Comparison of ENCODE assay signal across 8 mouse cellular contexts in the genomic region with DNA sequence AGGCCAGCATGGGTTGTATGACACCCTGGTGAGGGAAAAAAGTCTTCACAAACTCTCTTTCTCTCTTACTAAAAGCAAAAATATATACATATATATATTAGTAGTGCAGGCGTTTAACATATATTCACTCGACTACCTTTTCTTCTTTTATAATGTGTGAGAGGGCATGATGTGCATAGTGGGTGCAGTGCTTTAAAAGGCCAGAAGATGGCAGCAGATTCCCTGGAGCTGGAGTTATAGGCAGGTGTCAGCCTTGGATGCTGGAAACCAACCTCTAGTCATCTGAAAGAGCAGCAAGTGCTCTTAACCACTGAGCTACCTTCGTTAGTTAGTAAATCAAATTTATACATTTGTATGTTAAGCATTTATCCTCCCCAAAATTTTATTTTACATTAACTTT. TPM values are rescaled to one million over a fixed set of nuclear protein-coding genes. Genes with fewer than 3 reads are reported as not detected.
DNase-seq lines count a peak whose midpoint lies in the region; ATAC-seq and TF ChIP-seq lines count a peak whose summit lies in the region.

No protein-coding gene starts in this region.

- no peak overlapping the region for H3K4me3 ChIP-seq in gastrocnemius, adult 2 months

- DNase-seq in gastrocnemius, adult 2 months, result peak; percentile 54
- DNase-seq in gastrocnemius, postnatal 25 days, result no peak
- peak; percentile 32 to 34 for DNase-seq in right cerebral cortex, adult 2 months (ENCODE audit: low spot score in 2 of 2)
- DNase-seq in right cerebral cortex, postnatal 36 days (ENCODE audit: low spot score in 2 of 2), result no peak
- DNase-seq in cerebellum, adult 18-20 months, result peak; percentile 33 to 43
- peak; percentile 63 for DNase-seq in heart, postnatal 4 days
- peak; percentile 16 to 17 for DNase-seq in thymus, adult 18-20 months

- peak; percentile 85 for ATAC-seq in megakaryocyte, adult 5-6 weeks (ENCODE audit: poor library complexity, severe bottlenecking)

- intact Hi-C loops in gastrocnemius, adult 2 months (cut with DNase I), result loop anchor here (1.0 to 5.0 kb wide), 2 partner anchors 41 to 205 kb away; partner anchors contain the start of gene Fmc1

- no peak overlapping the region for H3K27ac ChIP-seq in gastrocnemius, adult 2 months

- TF ChIP-seq CTCF in gastrocnemius, adult 2 months (IDR thresholded peaks at IDR 0.05), result peak; percentile 85

RNA-seq across cellular contexts. Expression of gene Fmc1, which starts 40.8 kb away (rescaled TPM):
- total RNA-seq in gastrocnemius, adult 2 months (2021), result 100 to 1,000 TPM; 128 to 218 TPM
- total RNA-seq in gastrocnemius, postnatal 25 days (2021), result 100 to 1,000 TPM; 167 to 170 TPM
- total RNA-seq in heart, postnatal 4 days (2021), result 100 to 1,000 TPM; 164 to 207 TPM
- 48.0 and 66.4 TPM in 2 replicates for total RNA-seq in megakaryocyte, adult 5-6 weeks (2015)
- 21.9 and 31.2 TPM in 2 replicates for total RNA-seq in megakaryocyte, adult 5-6 weeks (2017)

RNA-seq across cellular contexts. Expression of gene Luc7l2, which starts 58.6 kb away (rescaled TPM):
- 100 to 1,000 TPM; 128 to 134 TPM for total RNA-seq in gastrocnemius, adult 2 months (2021)
- 10 to 100 TPM; 97.7 to 97.8 TPM for total RNA-seq in gastrocnemius, postnatal 25 days (2021)
- 100 to 1,000 TPM; 145 to 147 TPM for total RNA-seq in heart, postnatal 4 days (2021)
- total RNA-seq in megakaryocyte, adult 5-6 weeks (2015), result 143 and 149 TPM in 2 replicates
- total RNA-seq in megakaryocyte, adult 5-6 weeks (2017), result 159 and 180 TPM in 2 replicates

RNA-seq across cellular contexts. Expression of gene Ubn2, which starts 58.8 kb away (rescaled TPM):
- 10 to 100 TPM; 25.4 to 25.7 TPM for total RNA-seq in gastrocnemius, adult 2 months (2021)
- 10 to 100 TPM; 19.6 to 21.6 TPM for total RNA-seq in gastrocnemius, postnatal 25 days (2021)
- 10 to 100 TPM; 27.5 to 29.5 TPM for total RNA-seq in heart, postnatal 4 days (2021)
- 28.5 and 28.9 TPM in 2 replicates for total RNA-seq in megakaryocyte, adult 5-6 weeks (2015)
- total RNA-seq in megakaryocyte, adult 5-6 weeks (2017), result 10.7 and 13.7 TPM in 2 replicates

Comparison
In these comparisons a context has a peak if more than half of its experiments do, and no peak if none do; other contexts are left out.
1. DNase-seq: peak in gastrocnemius, adult 2 months (single experiment), right cerebral cortex, adult 2 months (2 of 2), cerebellum, adult 18-20 months (2 of 2), heart, postnatal 4 days (single experiment) and thymus, adult 18-20 months (2 of 2); none in gastrocnemius, postnatal 25 days (single experiment) and right cerebral cortex, postnatal 36 days (0 of 2).